Mouse (Mus musculus) midbrain, embryonic 11.5 days (tissue): Measurements from ENCODE around the gene Pum2. TPM values are rescaled to one million over a fixed set of nuclear protein-coding genes. Genes with fewer than 3 reads are reported as not detected.

ENCODE experiments used
- ATAC-seq: fragments of 200-750 bp; cut with Nextera tagmentation; 2 replicates; pipeline ENCODE4 v1.8.0; 2017; ENCODE audit warnings: moderate TSS enrichment, moderate library complexity; ENCODE audit not compliant: low FRiP score
- DNase-seq: peaks from one replicate; pipeline ENCODE4 v3.0.0; 2015; ENCODE audit warnings: low spot score; ENCODE audit errors: missing footprints
- H3K27ac ChIP-seq: fragments of 300-500 bp; sonication (generic); 2 replicates; pipeline ENCODE4 v1.5.1; 2014; ENCODE audit warnings: low read depth, low read length
- H3K27me3 ChIP-seq: fragments of 300-500 bp; sonication (generic); 2 replicates; pipeline ENCODE4 v1.6.1; 2014; ENCODE audit warnings: mild to moderate bottlenecking, low read length, moderate library complexity, mixed read lengths; ENCODE audit not compliant: control insufficient read depth, insufficient read depth
- H3K36me3 ChIP-seq: fragments of 300-500 bp; sonication (generic); 2 replicates; pipeline ENCODE4 v1.6.1; 2014; ENCODE audit warnings: mild to moderate bottlenecking, low read length, moderate library complexity, mixed read lengths; ENCODE audit not compliant: control insufficient read depth, insufficient read depth
- H3K4me1 ChIP-seq: fragments of 300-500 bp; sonication (generic); 2 replicates; pipeline ENCODE4 v1.6.1; 2014; ENCODE audit warnings: low read length; ENCODE audit not compliant: control insufficient read depth, insufficient read depth
- H3K4me2 ChIP-seq: fragments of 300-500 bp; sonication (generic); 2 replicates; pipeline ENCODE4 v1.6.1; 2014; ENCODE audit warnings: mild to moderate bottlenecking, moderate library complexity
- H3K4me3 ChIP-seq: fragments of 300-500 bp; sonication (generic); 2 replicates; pipeline ENCODE4 v1.5.1; 2014; ENCODE audit warnings: low read depth, low read length
- H3K9ac ChIP-seq: fragments of 300-500 bp; sonication (generic); 2 replicates; pipeline ENCODE4 v1.6.1; 2014; ENCODE audit warnings: low read length
- H3K9me3 ChIP-seq: fragments of 300-500 bp; sonication (generic); 2 replicates; pipeline ENCODE4 v1.6.1; 2016; ENCODE audit warnings: low read length; ENCODE audit not compliant: control insufficient read depth
- WGBS: fragments of 180-500 bp; shearing (Covaris S2); extraction: QIAGEN DNeasy Blood & Tissue Kit; methylation state at CpG from one replicate; pipeline ENCODE4 v1.1.7; 2014; 5-methylcytosine and 5-hydroxymethylcytosine counted together
- polyA plus RNA-seq: library from polyadenylated mRNA; unstranded; fragments of >200 nt; fragmentation: Nextera tagmentation; extraction: Ambion mirVana; gene quantifications from 2 replicates; pipeline ENCODE4 v1.2.1, GENCODE M21; 2014

Pum2 gene
- polyA plus RNA-seq, 1 experiment from 2014 or later: 79.1 TPM

- Histone ChIP-seq H3K9ac (no peak overlapping the region), H3K27ac (no peak overlapping the region), H3K4me3 (no peak overlapping the region), H3K27me3 (no peaks in the 10 kb centered on the region), H3K4me1 (no peaks in the 10 kb centered on the region), H3K4me2 (no peak overlapping the region), H3K36me3 (no peaks in the 10 kb centered on the region), H3K9me3 (no peaks in the 10 kb centered on the region)
- peak; percentile 33 for DNase-seq
- no peak for ATAC-seq
- WGBS: 66% methylated on average over 2 of the region's 2 CpGs
Observed at GRCm38 (mm10) chr12:8662175-8662574, 11.8 kb upstream of the Pum2 start.

DNA sequence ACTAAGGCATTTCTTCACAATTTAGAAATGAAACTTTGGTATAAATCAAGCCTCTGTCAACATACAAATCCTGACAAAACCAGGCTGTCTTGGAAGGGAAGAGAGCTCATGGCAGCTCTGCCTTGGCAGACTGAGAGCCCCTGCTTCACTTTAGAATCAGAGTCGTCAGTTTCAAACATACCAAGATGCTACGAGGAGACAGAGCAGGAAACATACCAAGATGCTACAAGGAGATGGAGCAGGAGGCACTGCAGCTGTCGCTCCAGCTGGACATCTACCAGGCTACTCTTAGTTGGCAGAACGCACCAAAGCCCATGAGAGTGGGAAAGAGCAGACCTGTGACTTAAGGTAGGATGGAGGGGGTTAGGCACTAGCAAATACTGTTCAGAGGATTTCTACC lies 11.2 kb upstream of the Pum2 start:
- no peaks in the 10 kb centered on the region for H3K36me3 ChIP-seq
- 80% methylated on average over 4 of the region's 4 CpGs for WGBS

GRCm38 (mm10) chr12:8667473-8668255 lies 6.3 kb upstream of the Pum2 start:
- WGBS: 92% methylated on average over 4 of the region's 4 CpGs
- Histone ChIP-seq H3K9ac (no peak overlapping the region), H3K27ac (no peak overlapping the region), H3K4me3 (no peak overlapping the region), H3K36me3 (no peaks in the 10 kb centered on the region), H3K4me2 (no peak overlapping the region), H3K4me1 (no peaks in the 10 kb centered on the region), H3K9me3 (no peaks in the 10 kb centered on the region), H3K27me3 (no peaks in the 10 kb centered on the region)
- DNase-seq (peak; percentile 76), ATAC-seq (no peak)

More for the DNA sequence above, 11.2 kb upstream of the Pum2 start:
- ATAC-seq (no peak), DNase-seq (peak; percentile 10)
- H3K4me3 ChIP-seq: no peak overlapping the region
- no peak overlapping the region for H3K4me2 ChIP-seq
- no peaks in the 10 kb centered on the region for H3K27me3 ChIP-seq
- H3K9ac ChIP-seq: no peak overlapping the region
- H3K9me3 ChIP-seq: no peaks in the 10 kb centered on the region
- H3K4me1 ChIP-seq: no peaks in the 10 kb centered on the region
- no peak overlapping the region for H3K27ac ChIP-seq

- ATAC-seq: no peak
- Histone ChIP-seq H3K4me1 (peaks cover 7% of the 10 kb centered on the region), H3K9ac (no peak overlapping the region), H3K4me2 (no peak overlapping the region), H3K9me3 (no peaks in the 10 kb centered on the region), H3K36me3 (no peaks in the 10 kb centered on the region), H3K27me3 (no peaks in the 10 kb centered on the region), H3K4me3 (no peak overlapping the region), H3K27ac (no peak overlapping the region)
- 86% methylated on average over 4 of the region's 4 CpGs for WGBS
- DNase-seq: peak; percentile 21
Observed at GRCm38 (mm10) chr12:8669421-8669820, 4.5 kb upstream of the Pum2 start.

- Histone ChIP-seq H3K27ac (no peak overlapping the region), H3K9me3 (no peaks in the 10 kb centered on the region), H3K9ac (no peak overlapping the region), H3K36me3 (no peaks in the 10 kb centered on the region), H3K27me3 (no peaks in the 10 kb centered on the region), H3K4me2 (no peak overlapping the region), H3K4me1 (peaks cover 7% of the 10 kb centered on the region), H3K4me3 (no peak overlapping the region)
- DNase-seq: no peak
- no peak for ATAC-seq
- 90% methylated on average over 3 of the region's 3 CpGs for WGBS
Observed at GRCm38 (mm10) chr12:8669846-8670245, 4.1 kb upstream of the Pum2 start.

DNA sequence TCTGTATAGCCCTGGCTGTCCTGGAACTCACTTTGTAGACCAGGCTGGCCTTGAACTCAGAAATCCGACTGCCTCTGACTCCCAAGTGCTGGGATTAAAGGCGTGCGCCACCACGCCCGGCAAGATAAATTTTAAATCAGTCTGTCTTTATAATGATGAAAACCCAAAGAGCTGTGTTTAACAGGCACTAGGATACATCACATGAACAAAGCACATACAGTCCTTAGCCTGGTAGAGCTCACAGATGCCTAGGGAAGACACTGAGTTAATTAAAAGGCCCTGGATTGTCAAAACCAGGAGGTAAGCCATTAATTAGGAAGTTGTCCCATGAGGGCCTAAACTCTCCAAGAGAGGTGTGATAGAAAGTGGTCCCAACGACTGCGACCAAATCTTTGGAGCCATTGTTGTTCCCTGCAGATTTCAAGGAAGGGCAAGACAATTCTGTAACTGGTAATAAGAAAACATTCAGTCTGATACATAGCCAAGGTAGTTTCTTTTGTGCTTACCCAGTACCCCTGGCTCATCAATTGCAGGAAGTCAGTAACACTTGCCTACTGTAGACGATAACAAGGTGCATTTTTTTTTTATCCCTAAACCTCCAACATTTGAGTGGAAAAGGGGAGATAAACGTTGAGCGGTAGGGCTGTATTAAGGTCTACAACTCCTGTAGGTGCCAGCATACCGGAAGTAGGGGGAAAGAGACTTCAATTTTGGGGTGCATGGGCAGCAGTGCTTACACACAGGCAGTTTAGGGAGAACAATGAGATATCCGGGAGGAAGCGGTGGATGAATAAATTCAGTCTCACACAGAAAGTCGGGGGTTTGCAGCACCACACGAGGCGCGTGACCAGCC lies 587 bp upstream of the Pum2 start:
- H3K27me3 ChIP-seq: no peaks in the 10 kb centered on the region
- H3K9me3 ChIP-seq: no peaks in the 10 kb centered on the region
- ATAC-seq: no peak
- no peaks in the 10 kb centered on the region for H3K36me3 ChIP-seq
- peak overlapping the region; percentile 89 for H3K9ac ChIP-seq
- peak; percentile 87 for DNase-seq
- H3K4me2 ChIP-seq: peak overlapping the region; percentile 61
- H3K4me3 ChIP-seq: peak overlapping the region; percentile 94
- peak overlapping the region; percentile 97 for H3K27ac ChIP-seq
- WGBS: 40% methylated on average over 17 of the region's 17 CpGs
- peaks cover 17% of the 10 kb centered on the region for H3K4me1 ChIP-seq

GRCm38 (mm10) chr12:8674377-8674864 lies 487 bp downstream of the Pum2 start:
- Histone ChIP-seq H3K27me3 (no peaks in the 10 kb centered on the region), H3K9ac (peak overlapping the region; percentile 99), H3K4me2 (peak overlapping the region; percentile 79), H3K9me3 (no peaks in the 10 kb centered on the region), H3K27ac (peak overlapping the region; percentile 97), H3K4me1 (peaks cover 17% of the 10 kb centered on the region), H3K36me3 (no peaks in the 10 kb centered on the region), H3K4me3 (peak overlapping the region; percentile 94)
- DNase-seq: no peak
- 0% methylated on average over 35 of the region's 62 CpGs for WGBS
- peak; percentile 87 for ATAC-seq

DNA sequence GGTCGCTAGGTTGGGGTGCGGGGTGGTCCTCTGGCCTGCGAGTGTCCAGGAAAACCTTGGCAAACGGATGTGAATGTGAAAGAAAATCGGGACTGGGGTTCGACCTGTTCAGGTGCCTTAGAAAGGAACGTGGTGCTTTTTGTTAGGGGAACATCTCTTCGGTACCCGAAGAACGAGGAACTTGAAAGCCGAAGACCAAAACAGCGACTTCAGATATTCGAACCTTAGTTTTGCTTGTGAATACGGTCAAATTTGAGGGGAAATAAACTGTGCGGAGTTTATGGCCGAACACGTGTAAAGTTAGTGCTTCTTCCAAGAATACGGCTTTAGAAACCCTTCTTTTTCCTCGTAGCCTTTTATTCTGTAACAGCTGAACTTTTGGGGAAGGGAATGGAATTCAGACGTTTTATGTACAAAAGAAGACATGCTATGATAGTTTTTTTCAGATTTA lies 982 bp downstream of the Pum2 start:
- Histone ChIP-seq H3K36me3 (no peaks in the 10 kb centered on the region), H3K27me3 (no peaks in the 10 kb centered on the region), H3K9ac (peak overlapping the region; percentile 99), H3K4me3 (peak overlapping the region; percentile 94), H3K27ac (peak overlapping the region; percentile 97), H3K9me3 (no peaks in the 10 kb centered on the region), H3K4me2 (peak overlapping the region; percentile 79), H3K4me1 (peaks cover 17% of the 10 kb centered on the region)
- no peak for ATAC-seq
- under 1% methylated on average over 20 of the region's 20 CpGs for WGBS
- DNase-seq: peak; percentile 96

DNA sequence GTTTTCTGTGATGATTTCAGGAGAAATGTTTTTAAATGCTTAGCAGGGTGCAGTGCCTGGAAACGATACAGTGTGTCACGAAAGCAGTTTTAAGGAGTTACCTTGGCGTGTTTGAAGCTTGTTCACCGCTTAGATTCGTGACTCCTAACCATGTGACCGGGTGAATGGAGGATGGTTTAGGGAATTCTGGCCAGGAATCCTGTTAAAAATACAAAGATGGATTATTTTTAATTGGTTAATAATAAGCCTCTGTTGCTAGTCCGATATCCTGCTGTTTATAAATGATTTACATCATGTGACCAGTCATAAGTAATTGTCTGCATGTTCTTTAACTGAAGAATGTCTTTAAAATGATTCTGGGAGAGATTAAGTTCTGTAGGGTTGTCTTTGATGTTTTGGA lies 1.4 kb downstream of the Pum2 start:
- peak; percentile 93 for DNase-seq
- under 1% methylated on average over 7 of the region's 7 CpGs for WGBS
- Histone ChIP-seq H3K27ac (no peak overlapping the region; the same call in 1 of the 2 replicates), H3K4me3 (peak overlapping the region; percentile 94), H3K9me3 (no peaks in the 10 kb centered on the region), H3K4me1 (peaks cover 17% of the 10 kb centered on the region), H3K4me2 (peak overlapping the region; percentile 79), H3K9ac (peak overlapping the region; percentile 99), H3K27me3 (no peaks in the 10 kb centered on the region), H3K36me3 (no peaks in the 10 kb centered on the region)
- no peak for ATAC-seq
